Comparison of ENCODE assay signal across 21 mouse cellular contexts in the genomic region with DNA sequence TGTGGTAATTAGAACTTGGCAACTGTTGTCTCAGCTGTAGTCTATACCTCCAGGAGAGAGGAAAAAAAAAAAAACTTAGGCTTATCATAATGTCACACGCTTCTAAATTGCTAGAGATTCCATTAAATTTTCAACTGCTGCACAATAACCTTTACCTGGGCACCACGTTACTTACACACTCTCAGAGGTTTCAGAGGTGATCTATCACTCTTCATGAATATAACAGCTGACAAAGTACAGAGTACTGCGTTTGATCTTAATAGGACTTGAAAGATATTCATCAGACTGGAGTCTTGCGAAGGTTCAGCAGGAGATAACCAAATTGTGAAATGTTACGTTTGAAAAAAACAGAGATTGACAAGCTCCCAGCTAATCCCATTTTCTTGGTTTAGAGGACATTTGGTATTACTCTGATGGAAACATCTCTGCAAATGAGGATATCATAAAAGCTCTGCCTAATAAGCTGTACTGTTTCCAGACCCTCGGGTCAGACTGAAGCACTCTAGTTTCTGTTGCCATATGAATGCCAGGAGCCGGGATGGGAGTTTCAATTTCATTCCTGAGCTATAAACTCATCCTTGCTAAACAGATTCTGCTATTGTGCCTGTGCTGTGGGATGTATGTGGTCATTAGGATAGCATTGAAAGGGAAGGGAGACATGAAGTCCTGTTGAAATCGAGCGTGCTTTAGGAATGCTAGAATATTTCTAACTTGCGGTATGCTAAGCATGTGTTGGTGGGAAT.
DNase-seq lines count a peak whose midpoint lies in the region; ATAC-seq and TF ChIP-seq lines count a peak whose summit lies in the region.
"Had no signal": no experiment of that assay in that cellular context is flagged by ENCODE, and none has a peak within 500 bp of the region (broad histone marks: within the 10 kb centered on the region; RNA-seq: fewer than 3 reads in every experiment).

No protein-coding gene starts in this region.

- H3K4me3 ChIP-seq in heart, embryonic 13.5 days = no peak overlapping the region
- H3K4me3 ChIP-seq in lung, postnatal 0 days (ENCODE audit: low read depth, low read length) = no peak overlapping the region
- no peak overlapping the region for H3K4me3 ChIP-seq in intestine, embryonic 16.5 days (ENCODE audit: low read length)
- H3K4me3 ChIP-seq: embryonic facial prominence, embryonic 15.5 days; forebrain, embryonic 12.5 days; liver, embryonic 13.5 days; megakaryocyte, embryonic 14.5 days had no signal

- ATAC-seq in heart, embryonic 13.5 days (ENCODE audit: extremely low read depth, insufficient number of reproducible peaks, low FRiP score, low TSS enrichment) = no peak
- no peak for ATAC-seq in lung, postnatal 0 days
- ATAC-seq in intestine, embryonic 16.5 days = peak; percentile 52

- intact Hi-C loops in heart, postnatal 36 days (cut with DNase I) = no loop called here
- intact Hi-C loops in left cerebral cortex, postnatal 10 days (cut with DNase I) = no loop called here

- H3K36me3 ChIP-seq in heart, embryonic 13.5 days = no peaks in the 10 kb centered on the region
- H3K36me3 ChIP-seq in lung, postnatal 0 days (ENCODE audit: insufficient read depth, low read length) = no peaks in the 10 kb centered on the region
- H3K36me3 ChIP-seq in intestine, embryonic 16.5 days (ENCODE audit: control insufficient read depth, insufficient read depth, low read length) = no peaks in the 10 kb centered on the region
- H3K36me3 ChIP-seq: embryonic facial prominence, embryonic 15.5 days; forebrain, embryonic 12.5 days; liver, embryonic 13.5 days had no signal

- WGBS in heart, embryonic 13.5 days = 38% methylated on average over 10 of the region's 10 CpGs
- 39% methylated on average over 10 of the region's 10 CpGs for WGBS in lung, postnatal 0 days
- WGBS in intestine, embryonic 16.5 days = 52% methylated on average over 10 of the region's 10 CpGs

- no peaks in the 10 kb centered on the region for H3K9me3 ChIP-seq in heart, embryonic 13.5 days
- H3K9me3 ChIP-seq in lung, postnatal 0 days (ENCODE audit: low read length) = no peaks in the 10 kb centered on the region
- no peaks in the 10 kb centered on the region for H3K9me3 ChIP-seq in intestine, embryonic 16.5 days (ENCODE audit: control insufficient read depth, low read length)
- H3K9me3 ChIP-seq: embryonic facial prominence, embryonic 15.5 days; forebrain, embryonic 12.5 days; liver, embryonic 13.5 days; megakaryocyte, embryonic 14.5 days had no signal

- no peak for DNase-seq in heart, postnatal 36 days
- DNase-seq in lung, postnatal 0 days (ENCODE audit: low spot score) = peak; percentile 9
- DNase-seq in lung, postnatal 4 days = no peak
- peak; percentile 33 for DNase-seq in retina, postnatal 1 day
- no peak for DNase-seq in c-Kit-positive CD71-positive TER-119-positive erythroid progenitor cells, embryonic 14.5 days (ENCODE audit: low spot score)
- no peak for DNase-seq in left cerebral cortex, postnatal 10 days (ENCODE audit: extremely low spot score in 1 of 2, low spot score in 2 of 2)
- DNase-seq: adrenal gland, postnatal 36 days; B cell, adult 2 months; cerebellum, adult 9-11 months; heart, adult 11 months; heart, postnatal 10 days; kidney, postnatal 4 days; left cerebral cortex, postnatal 4 days; liver, embryonic 13.5 days; right cerebral cortex, adult 18-20 months; thymus, adult 18-20 months had no signal

- no peak for TF ChIP-seq CTCF in lung, postnatal 0 days (IDR thresholded peaks at IDR 0.05)

- peak overlapping the region; percentile 41 for H3K4me2 ChIP-seq in heart, embryonic 13.5 days
- H3K4me2 ChIP-seq in lung, postnatal 0 days (replicated peaks; ENCODE audit: low read depth, low read length) = no peak overlapping the region
- no peak overlapping the region for H3K4me2 ChIP-seq in intestine, embryonic 16.5 days (ENCODE audit: low read depth, low read length)
- H3K4me2 ChIP-seq: embryonic facial prominence, embryonic 15.5 days; forebrain, embryonic 12.5 days; liver, embryonic 13.5 days had no signal

- H3K4me1 ChIP-seq in heart, embryonic 13.5 days = 0 out of 2 replicates have a peak, but pooled peaks cover 5% of the 10 kb centered on the region
- no peaks in the 10 kb centered on the region for H3K4me1 ChIP-seq in lung, postnatal 0 days (ENCODE audit: insufficient read depth, low read depth, low read length)
- no peaks in the 10 kb centered on the region for H3K4me1 ChIP-seq in intestine, embryonic 16.5 days (ENCODE audit: control insufficient read depth, insufficient read depth, low read length)
- H3K4me1 ChIP-seq: embryonic facial prominence, embryonic 15.5 days; forebrain, embryonic 12.5 days; liver, embryonic 13.5 days had no signal

- no peaks in the 10 kb centered on the region for H3K27me3 ChIP-seq in heart, embryonic 13.5 days (replicated peaks)
- no peaks in the 10 kb centered on the region for H3K27me3 ChIP-seq in lung, postnatal 0 days (replicated peaks; ENCODE audit: insufficient read depth, low read length)
- no peaks in the 10 kb centered on the region for H3K27me3 ChIP-seq in intestine, embryonic 16.5 days (replicated peaks; ENCODE audit: control insufficient read depth, insufficient read depth, low read length)
- H3K27me3 ChIP-seq: embryonic facial prominence, embryonic 15.5 days; forebrain, embryonic 12.5 days; liver, embryonic 13.5 days; megakaryocyte, embryonic 14.5 days had no signal

- H3K27ac ChIP-seq in heart, embryonic 13.5 days (replicated peaks) = no peak overlapping the region
- H3K27ac ChIP-seq in lung, postnatal 0 days (ENCODE audit: low read length) = no peak overlapping the region
- H3K27ac ChIP-seq in intestine, embryonic 16.5 days (ENCODE audit: low read length) = no peak overlapping the region
- H3K27ac ChIP-seq: embryonic facial prominence, embryonic 15.5 days; forebrain, embryonic 12.5 days; liver, embryonic 13.5 days had no signal

- no peak for TF ChIP-seq EP300 in lung, postnatal 0 days (IDR thresholded peaks at IDR 0.05)

- no peak overlapping the region for H3K9ac ChIP-seq in heart, embryonic 13.5 days
- no peak overlapping the region for H3K9ac ChIP-seq in lung, postnatal 0 days (replicated peaks; ENCODE audit: low read depth)
- H3K9ac ChIP-seq in intestine, embryonic 16.5 days (ENCODE audit: low read depth, low read length) = no peak overlapping the region
- H3K9ac ChIP-seq: embryonic facial prominence, embryonic 15.5 days; forebrain, embryonic 12.5 days; liver, embryonic 13.5 days had no signal

Comparison
In these comparisons a context has a peak if more than half of its experiments do, and no peak if none do; other contexts are left out.
1. DNase-seq: peak in lung, postnatal 0 days (single experiment) and retina, postnatal 1 day (single experiment); none in heart, postnatal 36 days (0 of 2), lung, postnatal 4 days (0 of 2), c-Kit-positive CD71-positive TER-119-positive erythroid progenitor cells, embryonic 14.5 days (single experiment) and left cerebral cortex, postnatal 10 days (0 of 2).